Mouse (Mus musculus) ES-E14 (cell line): ENCODE data around the gene Defb42.

Experiments used
- CHD2 ChIP-seq: IDR thresholded peaks from 2 replicates; pipeline ENCODE4 v1.6.1; 2014; ENCODE audit warnings: mild to moderate bottlenecking, low read depth, low read length, inconsistent platforms
- HCFC1 ChIP-seq: IDR thresholded peaks from 2 replicates; pipeline ENCODE4 v1.6.1; 2012; ENCODE audit warnings: low read length, inconsistent platforms, borderline replicate concordance; ENCODE audit not compliant: insufficient read depth
- MAFK ChIP-seq: IDR thresholded peaks from 2 replicates; pipeline ENCODE4 v1.6.1; 2014; ENCODE audit warnings: mild to moderate bottlenecking, low read depth, low read length, inconsistent platforms; ENCODE audit not compliant: insufficient read depth
- ZNF384 ChIP-seq: IDR thresholded peaks from 2 replicates; pipeline ENCODE4 v1.6.1; 2012; ENCODE audit warnings: low read depth, low read length, inconsistent platforms

- no peak for TF ChIP-seq ZNF384
- no peak for TF ChIP-seq MAFK
- no peak for TF ChIP-seq CHD2
- no peak for TF ChIP-seq HCFC1
Observed at GRCm38 (mm10) chr14:63020524-63021156, 26.2 kb upstream of the Defb42 start.
